Mouse (Mus musculus): ENCODE data around the gene Dact1. TPM values are rescaled to one million over a fixed set of nuclear protein-coding genes. Genes with fewer than 3 reads are reported as not detected.

The Dact1 gene
- polyA plus RNA-seq (2015; fragmentation: Nextera tagmentation; extraction: Ambion mirVana) = 36.5 and 37.8 TPM in 2 replicates

- under 1% methylated on average over 62 of the region's 76 CpGs for WGBS
These were observed at the start of gene Dact1 for GRCm38 (mm10) chr12:71309581-71310067. TSS of gene Dact1 (plus strand) at chr12:71309884.

GRCm38 (mm10) chr12:71264211-71264610 lies 45.5 kb upstream of the Dact1 start:
- Histone ChIP-seq H3K4me3 (no peak overlapping the region), H3K4me1 (no peaks in the 10 kb centered on the region), H3K27ac (no peak overlapping the region), H3K9me3 (no peaks in the 10 kb centered on the region), H3K36me3 (replicated peaks) (no peaks in the 10 kb centered on the region), H3K27me3 (replicated peaks) (no peaks in the 10 kb centered on the region), H3K9ac (no peak overlapping the region), H3K4me2 (no peak overlapping the region)
- no peak for ATAC-seq (replicated peaks)
- WGBS = 85% methylated on average over 4 of the region's 4 CpGs

More at GRCm38 (mm10) chr12:71309581-71310067, at the start of gene Dact1:
- H3K9ac ChIP-seq = peak within 1 kb of the TSS; percentile 80
- ATAC-seq (replicated peaks) = peak; percentile 91
- peak within 1 kb of the TSS; percentile 82 for H3K4me3 ChIP-seq
- peaks cover 4% of the 10 kb centered on the region; the same call in 1 of the 2 replicates for H3K36me3 ChIP-seq (replicated peaks)
- H3K9me3 ChIP-seq = no peaks in the 10 kb centered on the region
- peak within 1 kb of the TSS; percentile 72 for H3K4me2 ChIP-seq
- H3K4me1 ChIP-seq = peaks cover 10% of the 10 kb centered on the region; the same call in 1 of the 2 replicates
- H3K27ac ChIP-seq = peak within 1 kb of the TSS; percentile 88
- H3K27me3 ChIP-seq (replicated peaks) = 0 out of 2 replicates have a peak, but pooled peaks cover 4% of the 10 kb centered on the region

GRCm38 (mm10) chr12:71269367-71269766 lies 40.3 kb upstream of the Dact1 start:
- Histone ChIP-seq H3K9ac (no peak overlapping the region), H3K36me3 (replicated peaks) (no peaks in the 10 kb centered on the region), H3K27ac (no peak overlapping the region), H3K4me1 (no peaks in the 10 kb centered on the region), H3K9me3 (no peaks in the 10 kb centered on the region), H3K27me3 (replicated peaks) (no peaks in the 10 kb centered on the region), H3K4me3 (no peak overlapping the region), H3K4me2 (no peak overlapping the region)
- ATAC-seq (replicated peaks) = no peak
- WGBS = 91% methylated on average over 7 of the region's 7 CpGs

- no peaks in the 10 kb centered on the region for H3K9me3 ChIP-seq
- no peaks in the 10 kb centered on the region for H3K27me3 ChIP-seq (replicated peaks)
- H3K4me1 ChIP-seq = no peaks in the 10 kb centered on the region
- H3K27ac ChIP-seq = no peak overlapping the region
- no peak for ATAC-seq (replicated peaks)
- H3K9ac ChIP-seq = no peak overlapping the region
- H3K36me3 ChIP-seq (replicated peaks) = no peaks in the 10 kb centered on the region
- 72% methylated on average over 5 of the region's 5 CpGs for WGBS
- H3K4me3 ChIP-seq = no peak overlapping the region
- H3K4me2 ChIP-seq = no peak overlapping the region
These were observed 38.6 kb upstream of the Dact1 start for GRCm38 (mm10) chr12:71271131-71271530.

GRCm38 (mm10) chr12:71274519-71275237 lies 35.0 kb upstream of the Dact1 start:
- Histone ChIP-seq H3K27ac (no peak overlapping the region), H3K4me2 (no peak overlapping the region), H3K9me3 (no peaks in the 10 kb centered on the region), H3K9ac (no peak overlapping the region), H3K27me3 (replicated peaks) (no peaks in the 10 kb centered on the region), H3K4me3 (no peak overlapping the region), H3K36me3 (replicated peaks) (no peaks in the 10 kb centered on the region), H3K4me1 (peaks cover 4% of the 10 kb centered on the region; the same call in 1 of the 2 replicates)
- no peak for ATAC-seq (replicated peaks)
- 95% methylated on average over 5 of the region's 5 CpGs for WGBS

GRCm38 (mm10) chr12:71275906-71276595 lies 33.6 kb upstream of the Dact1 start:
- Histone ChIP-seq H3K27ac (no peak overlapping the region), H3K4me1 (peaks cover 4% of the 10 kb centered on the region; the same call in 1 of the 2 replicates), H3K9me3 (no peaks in the 10 kb centered on the region), H3K9ac (no peak overlapping the region), H3K27me3 (replicated peaks) (no peaks in the 10 kb centered on the region), H3K4me3 (no peak overlapping the region), H3K36me3 (replicated peaks) (no peaks in the 10 kb centered on the region), H3K4me2 (no peak overlapping the region)
- no peak for ATAC-seq (replicated peaks)
- WGBS = 86% methylated on average over 8 of the region's 8 CpGs

- no peak overlapping the region for H3K9ac ChIP-seq
- ATAC-seq (replicated peaks) = no peak
- no peak overlapping the region for H3K4me2 ChIP-seq
These were observed 30.0 kb upstream of the Dact1 start for GRCm38 (mm10) chr12:71279521-71280262.

GRCm38 (mm10) chr12:71281201-71281768 lies 28.4 kb upstream of the Dact1 start:
- peaks cover 4% of the 10 kb centered on the region; the same call in 1 of the 2 replicates for H3K4me1 ChIP-seq
- no peak overlapping the region for H3K4me3 ChIP-seq
- no peak overlapping the region for H3K27ac ChIP-seq
- no peak overlapping the region for H3K9ac ChIP-seq
- H3K27me3 ChIP-seq (replicated peaks) = no peaks in the 10 kb centered on the region
- H3K9me3 ChIP-seq = no peaks in the 10 kb centered on the region; the same call in 1 of the 2 replicates
- no peak overlapping the region for H3K4me2 ChIP-seq
- no peaks in the 10 kb centered on the region for H3K36me3 ChIP-seq (replicated peaks)
- no peak for ATAC-seq (replicated peaks)
- WGBS = 85% methylated on average over 12 of the region's 12 CpGs

More at GRCm38 (mm10) chr12:71279521-71280262, 30.0 kb upstream of the Dact1 start:
- Histone ChIP-seq H3K27me3 (replicated peaks) (no peaks in the 10 kb centered on the region), H3K4me3 (no peak overlapping the region), H3K27ac (peak overlapping the region; percentile 34), H3K4me1 (peaks cover 4% of the 10 kb centered on the region; the same call in 1 of the 2 replicates), H3K36me3 (replicated peaks) (no peaks in the 10 kb centered on the region), H3K9me3 (no peaks in the 10 kb centered on the region; the same call in 1 of the 2 replicates)
- WGBS = 44% methylated on average over 12 of the region's 12 CpGs

GRCm38 (mm10) chr12:71285399-71285798 lies 24.3 kb upstream of the Dact1 start:
- no peaks in the 10 kb centered on the region for H3K36me3 ChIP-seq (replicated peaks)
- H3K4me2 ChIP-seq = no peak overlapping the region
- no peak overlapping the region for H3K4me3 ChIP-seq
- no peaks in the 10 kb centered on the region for H3K27me3 ChIP-seq (replicated peaks)
- H3K27ac ChIP-seq = no peak overlapping the region
- H3K4me1 ChIP-seq = peaks cover 5% of the 10 kb centered on the region
- no peak overlapping the region for H3K9ac ChIP-seq
- no peaks in the 10 kb centered on the region; the same call in 1 of the 2 replicates for H3K9me3 ChIP-seq
- no peak for ATAC-seq (replicated peaks)

- no peaks in the 10 kb centered on the region for H3K36me3 ChIP-seq (replicated peaks)
- ATAC-seq (replicated peaks) = peak; percentile 60; the same call in 1 of the 2 replicates
- H3K9ac ChIP-seq = no peak overlapping the region
- no peak overlapping the region for H3K4me3 ChIP-seq
- no peaks in the 10 kb centered on the region for H3K27me3 ChIP-seq (replicated peaks)
- H3K4me1 ChIP-seq = peaks cover 15% of the 10 kb centered on the region
- no peak overlapping the region for H3K4me2 ChIP-seq
- no peak overlapping the region for H3K27ac ChIP-seq
- H3K9me3 ChIP-seq = no peaks in the 10 kb centered on the region
- 52% methylated on average over 2 of the region's 2 CpGs for WGBS
These were observed 19.2 kb upstream of the Dact1 start for GRCm38 (mm10) chr12:71290460-71290859.

- peak; percentile 67; the same call in 1 of the 2 replicates for ATAC-seq (replicated peaks)
- H3K9ac ChIP-seq = no peak overlapping the region
- H3K27me3 ChIP-seq (replicated peaks) = no peaks in the 10 kb centered on the region
- H3K36me3 ChIP-seq (replicated peaks) = no peaks in the 10 kb centered on the region
- H3K4me1 ChIP-seq = peaks cover 15% of the 10 kb centered on the region
- H3K4me2 ChIP-seq = peak overlapping the region; percentile 45
- H3K27ac ChIP-seq = no peak overlapping the region
- H3K4me3 ChIP-seq = peak overlapping the region; percentile 17
- WGBS = 12% methylated on average over 22 of the region's 22 CpGs
- H3K9me3 ChIP-seq = no peaks in the 10 kb centered on the region
These were observed 15.4 kb upstream of the Dact1 start for GRCm38 (mm10) chr12:71293960-71294942.

All from midbrain, embryonic 15.5 days (tissue).